Mouse (Mus musculus) myocyte (in vitro differentiated cells): Measurements from ENCODE around the gene Tceal7. TPM values are rescaled to one million over a fixed set of nuclear protein-coding genes. Genes with fewer than 3 reads are reported as not detected.
"Not testable (repeated sequence)": the region's sequence is repeated elsewhere in the genome, so short reads cannot be mapped to it uniquely, and the experiment has no call there.

Experiments
- H3K27me3 ChIP-seq: one replicate; pipeline ENCODE4 v1.6.1; 2011; ENCODE audit not compliant: control insufficient read depth, insufficient read depth, insufficient read length
- H3K36me3 ChIP-seq: one replicate; pipeline ENCODE4 v1.6.1; 2011; ENCODE audit not compliant: control insufficient read depth, insufficient read depth
- H3K4me2 ChIP-seq: one replicate; pipeline ENCODE4 v1.6.1; 2011; ENCODE audit warnings: low read depth, control low read depth
- H3K4me3 ChIP-seq: one replicate; pipeline ENCODE4 v1.5.1; 2011; ENCODE audit warnings: mild to moderate bottlenecking, control low read depth, moderate library complexity
- H3K79me2 ChIP-seq: one replicate; pipeline ENCODE4 v1.6.1; 2011; ENCODE audit not compliant: control insufficient read depth, insufficient read depth
- H3ac ChIP-seq: one replicate; pipeline ENCODE4 v1.6.1; 2011; ENCODE audit not compliant: control insufficient read depth, insufficient read length
- CEBPB ChIP-seq: IDR thresholded peaks from 2 replicates; pipeline ENCODE4 v1.6.1; 2011; ENCODE audit warnings: mild to moderate bottlenecking, moderate library complexity; ENCODE audit not compliant: poor library complexity, insufficient read depth, severe bottlenecking
- E2F4 ChIP-seq: IDR thresholded peaks from one replicate; pipeline ENCODE4 v1.6.1; 2011; ENCODE audit warnings: mild to moderate bottlenecking, control low read depth, moderate library complexity; ENCODE audit not compliant: insufficient read depth
- MAX ChIP-seq: IDR thresholded peaks from one replicate; pipeline ENCODE4 v1.6.1; 2011; ENCODE audit warnings: low read depth, mild to moderate bottlenecking, control low read depth
- MYOD1 ChIP-seq, 3 experiments: IDR thresholded peaks; one replicate each; pipeline ENCODE4 v1.6.1; 2011; ENCODE audit warnings: control low read depth in 2 of 3, low read depth in 2 of 3, mild to moderate bottlenecking in 2 of 3, moderate library complexity in 1 of 3; ENCODE audit not compliant: insufficient read length in 2 of 3, control insufficient read depth in 1 of 3
- MYOG ChIP-seq, 3 experiments: IDR thresholded peaks; one replicate each; pipeline ENCODE4 v1.6.1; 2011; ENCODE audit warnings: control low read depth in 2 of 3, low read depth in 2 of 3, mild to moderate bottlenecking in 2 of 3; ENCODE audit not compliant: insufficient read length in 2 of 3, control insufficient read depth in 1 of 3, insufficient read depth in 1 of 3
- POLR2A ChIP-seq: IDR thresholded peaks from one replicate; pipeline ENCODE4 v1.6.1; 2011; ENCODE audit warnings: low read depth, mild to moderate bottlenecking, control low read depth, moderate library complexity; ENCODE audit not compliant: insufficient read length
- POLR2AphosphoS2 ChIP-seq: IDR thresholded peaks from one replicate; pipeline ENCODE4 v1.6.1; 2011; ENCODE audit warnings: low read depth, control low read depth; ENCODE audit not compliant: insufficient read length
- REST ChIP-seq: IDR thresholded peaks from one replicate; pipeline ENCODE4 v1.6.1; 2011; ENCODE audit warnings: mild to moderate bottlenecking, control low read depth, moderate library complexity; ENCODE audit not compliant: insufficient read depth, insufficient read length
- SRF ChIP-seq: IDR thresholded peaks from one replicate; pipeline ENCODE4 v1.6.1; 2011; ENCODE audit warnings: low read depth; ENCODE audit not compliant: control insufficient read depth, insufficient read length
- TCF12 ChIP-seq: IDR thresholded peaks from one replicate; pipeline ENCODE4 v1.6.1; 2011; ENCODE audit warnings: mild to moderate bottlenecking, control low read depth; ENCODE audit not compliant: poor library complexity, insufficient read depth, severe bottlenecking
- TCF3 ChIP-seq: IDR thresholded peaks from one replicate; pipeline ENCODE4 v1.6.1; 2011; ENCODE audit warnings: low read depth, control low read depth; ENCODE audit not compliant: insufficient read length
- USF1 ChIP-seq: IDR thresholded peaks from one replicate; pipeline ENCODE4 v1.6.1; 2011; ENCODE audit warnings: low read depth, mild to moderate bottlenecking, control low read depth, moderate library complexity
- polyA plus RNA-seq: library from polyadenylated mRNA; unstranded; fragments of >200 nt; fragmentation: generic; extraction: Trizol; gene quantifications from one replicate; pipeline ENCODE4 v1.2.1, GENCODE M21; 2012; ENCODE audit warnings: missing spikeins

The Tceal7 gene
- polyA plus RNA-seq, result 15.4 TPM

DNA sequence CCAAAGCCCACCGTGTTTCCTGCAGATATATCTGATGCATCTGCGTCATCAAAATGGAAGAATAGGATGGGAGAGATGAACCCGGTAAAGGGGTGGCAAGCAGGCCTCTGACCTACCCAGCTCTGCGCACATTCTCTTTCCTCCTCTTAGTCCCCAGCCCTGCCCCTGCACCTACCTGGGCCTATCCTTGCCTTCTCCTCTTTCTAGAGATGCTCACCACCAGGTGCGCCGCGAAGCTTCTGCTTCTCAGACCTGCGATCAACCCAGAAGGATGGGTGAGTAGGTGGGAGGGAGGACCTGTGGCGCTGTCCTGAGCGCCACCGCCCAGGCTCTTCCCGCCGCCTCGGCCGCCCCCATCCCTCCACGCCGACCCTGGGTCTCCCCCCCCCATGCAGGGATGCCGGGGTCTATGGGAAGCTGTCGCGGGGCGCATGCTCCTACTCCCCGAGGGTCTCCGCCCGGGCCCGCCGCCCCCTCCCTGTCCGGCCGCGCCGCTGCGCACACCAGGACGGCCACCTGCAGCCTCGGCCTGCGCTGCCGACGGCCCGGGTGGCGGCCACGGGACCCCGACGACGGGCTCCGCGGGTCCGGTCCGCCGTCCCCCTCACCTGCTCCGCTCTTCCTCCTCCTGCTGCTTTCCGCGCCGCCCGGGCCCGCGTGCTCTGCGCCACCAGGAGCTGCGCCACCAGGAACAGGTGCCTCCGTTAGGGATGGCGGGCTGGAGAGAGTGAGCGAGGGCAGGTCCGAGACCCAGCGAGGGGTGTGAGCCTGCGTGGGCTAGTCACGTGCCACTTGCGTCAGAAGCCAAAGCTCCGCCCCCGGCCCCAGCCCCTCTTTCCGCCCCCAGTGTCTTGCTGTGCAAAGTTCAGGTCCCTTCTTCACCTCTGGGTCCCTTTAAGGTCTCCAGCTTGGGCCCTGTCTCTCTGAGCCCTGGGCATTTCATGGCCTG lies at the start of gene Tceal7, which contains the start of gene Bex1:
Gene Tceal7 (plus strand): TSS at position 51 of the 949 bp plus-strand sequence.
Gene Bex1 (minus strand): TSS at position 785 of the 949 bp plus-strand sequence.
- H3K4me2 ChIP-seq, result not testable (repeated sequence)

DNA sequence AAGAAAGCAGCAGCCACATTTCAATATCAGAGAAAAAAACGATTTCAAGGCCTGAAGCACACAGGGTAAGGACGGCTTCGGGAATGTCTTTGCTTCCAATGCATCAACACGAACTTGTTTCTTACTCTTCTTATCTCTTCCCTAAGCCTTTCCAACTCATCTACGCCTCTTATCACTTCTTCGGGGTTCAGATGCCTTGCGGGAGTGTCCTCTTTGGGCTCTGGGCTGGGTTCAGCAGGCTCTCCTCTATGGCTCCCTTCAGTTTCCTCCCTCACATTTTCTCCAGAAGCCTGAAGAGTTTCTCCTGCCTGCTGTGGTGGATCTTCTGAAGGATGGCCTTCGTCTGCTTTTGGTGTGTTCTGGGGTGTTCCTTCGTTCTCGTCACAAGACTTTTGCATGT lies 44.0 kb upstream of the Tceal7 start:
- Histone ChIP-seq H3ac (no peak overlapping the region), H3K4me2 (peak overlapping the region; percentile 55), H3K79me2 (peaks cover 7% of the 10 kb centered on the region), H3K36me3 (no peaks in the 10 kb centered on the region), H3K4me3 (peak overlapping the region; percentile 82), H3K27me3 (no peaks in the 10 kb centered on the region)
- TF ChIP-seq POLR2AphosphoS2, result no peak
- TF ChIP-seq MAX, result no peak
- no peak for TF ChIP-seq CEBPB
- TF ChIP-seq TCF3, result no peak
- no peak for TF ChIP-seq TCF12
- TF ChIP-seq USF1, result no peak
- no peak for TF ChIP-seq MYOG (IDR thresholded peaks at IDR 0.05; ENCODE audit: control insufficient read depth in 1 of 3, insufficient read depth in 1 of 3, insufficient read length in 2 of 3, low read depth in 2 of 3)

More for the DNA sequence above, at the start of gene Tceal7, which contains the start of gene Bex1:
- not testable (repeated sequence) for H3K4me3 ChIP-seq, H3K27me3 ChIP-seq, H3ac ChIP-seq, H3K36me3 ChIP-seq, H3K79me2 ChIP-seq

DNA sequence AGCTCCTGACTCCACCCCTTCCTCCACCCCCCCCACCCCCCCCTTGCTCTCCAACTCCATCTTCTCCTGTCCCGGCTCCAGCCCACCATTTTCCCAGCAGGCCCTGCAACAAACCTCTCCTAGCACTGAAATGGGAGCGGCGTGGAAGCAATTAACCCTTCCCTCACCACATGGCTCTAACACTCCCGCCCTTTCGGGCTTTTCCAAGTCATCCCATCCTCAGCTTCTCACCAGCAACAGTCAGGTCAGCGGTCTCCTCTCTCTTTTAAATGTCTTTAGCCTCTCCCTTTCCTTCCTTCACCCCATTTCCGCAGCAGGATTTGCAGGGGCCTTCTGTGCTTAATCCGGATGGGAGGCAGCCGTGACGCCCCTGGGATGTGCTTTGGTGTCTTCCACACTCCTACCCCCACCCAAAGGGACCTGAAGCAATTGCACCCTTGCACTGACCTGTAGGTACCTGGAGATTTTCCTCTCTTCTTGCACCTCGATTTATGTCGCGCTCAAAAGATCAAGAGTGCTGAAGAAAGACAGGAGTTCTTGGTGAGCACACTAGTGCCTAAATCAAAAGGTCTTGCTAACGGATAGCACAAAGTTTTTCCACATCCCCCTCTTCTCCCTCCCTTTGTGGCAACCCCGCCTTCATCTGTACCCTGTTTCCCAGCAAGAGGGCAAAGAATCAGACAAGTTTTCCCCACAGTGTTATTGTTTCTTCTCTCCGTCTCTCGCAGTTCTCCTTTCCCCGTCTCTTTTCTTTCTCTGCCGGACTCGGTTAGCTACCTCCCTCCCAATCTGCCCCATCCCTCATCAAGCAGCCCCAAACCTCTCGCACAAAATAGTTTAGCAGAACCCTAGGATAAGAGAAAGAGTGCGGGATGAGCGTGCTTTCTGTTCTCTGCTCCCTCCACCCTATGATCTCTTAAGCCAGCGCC lies 43.1 kb upstream of the Tceal7 start:
- no peak for TF ChIP-seq TCF12
- TF ChIP-seq REST, result no peak
- TF ChIP-seq POLR2AphosphoS2, result no peak
- TF ChIP-seq USF1, result no peak
- no peak for TF ChIP-seq MYOG (IDR thresholded peaks at IDR 0.05; ENCODE audit: control insufficient read depth in 1 of 3, insufficient read depth in 1 of 3, insufficient read length in 2 of 3, low read depth in 2 of 3)
- no peak for TF ChIP-seq SRF
- TF ChIP-seq E2F4, result no peak
- no peak for TF ChIP-seq POLR2A
- no peak for TF ChIP-seq MYOD1 (IDR thresholded peaks at IDR 0.05; ENCODE audit: control insufficient read depth in 1 of 3, insufficient read length in 2 of 3, low read depth in 2 of 3)
- TF ChIP-seq MAX, result no peak
- no peak for TF ChIP-seq CEBPB
- TF ChIP-seq TCF3, result no peak

DNA sequence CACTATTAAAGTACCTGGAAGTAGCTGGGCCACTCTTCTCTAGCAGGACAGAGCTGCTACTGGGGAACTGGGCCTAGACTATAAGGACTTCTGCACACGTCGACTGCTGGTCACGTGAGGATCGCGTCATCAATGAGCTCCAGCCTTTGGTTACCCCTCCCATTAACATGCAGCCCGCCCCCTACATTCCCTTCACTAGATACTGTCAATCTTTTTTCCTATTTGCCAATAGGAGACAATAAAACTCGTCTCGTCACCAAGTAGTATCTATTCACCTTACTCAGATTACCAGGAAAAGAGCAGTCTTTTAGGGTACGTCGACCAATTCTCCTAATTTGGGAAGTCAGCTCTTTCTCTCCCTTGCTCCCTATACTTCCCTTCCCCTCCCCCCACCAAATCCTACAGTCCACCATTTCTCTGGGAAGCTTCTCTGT lies 42.4 kb upstream of the Tceal7 start, which contains the start of gene Tceal8:
Gene Tceal8 (minus strand): TSS at position 225 of the 434 bp plus-strand sequence.
- peak within 1 kb of the TSS; percentile 77 for H3K4me2 ChIP-seq
- H3ac ChIP-seq, result peak within 1 kb of the TSS; percentile 62
- TF ChIP-seq SRF (peak; percentile 22), USF1 (peak; percentile 98), MYOD1 (IDR thresholded peaks at IDR 0.05; ENCODE audit: control insufficient read depth in 1 of 3, insufficient read length in 2 of 3, low read depth in 2 of 3) (no peak), MAX (no peak), TCF12 (no peak), TCF3 (no peak), POLR2AphosphoS2 (peak; percentile 64), E2F4 (no peak), MYOG (IDR thresholded peaks at IDR 0.05; ENCODE audit: control insufficient read depth in 1 of 3, insufficient read depth in 1 of 3, insufficient read length in 2 of 3, low read depth in 2 of 3) (no peak), POLR2A (peak; percentile 75), CEBPB (no peak), REST (no peak)
- H3K4me3 ChIP-seq, result peak within 1 kb of the TSS; percentile 82
- no peaks in the 10 kb centered on the region for H3K27me3 ChIP-seq
- H3K79me2 ChIP-seq, result peaks cover 7% of the 10 kb centered on the region
- no peaks in the 10 kb centered on the region for H3K36me3 ChIP-seq

More for the DNA sequence above, 43.1 kb upstream of the Tceal7 start:
- no peaks in the 10 kb centered on the region for H3K27me3 ChIP-seq
- peak overlapping the region; percentile 62 for H3K4me2 ChIP-seq
- peak overlapping the region; percentile 62 for H3ac ChIP-seq
- H3K79me2 ChIP-seq, result peaks cover 7% of the 10 kb centered on the region
- peak overlapping the region; percentile 82 for H3K4me3 ChIP-seq
- H3K36me3 ChIP-seq, result no peaks in the 10 kb centered on the region
